Mouse (Mus musculus): ENCODE data around the gene Tspan14. TPM values are rescaled to one million over a fixed set of nuclear protein-coding genes. Genes with fewer than 3 reads are reported as not detected.

Gene Tspan14
- polyA plus RNA-seq, 1 experiment from 2014 or later, result 92.5 TPM

DNA sequence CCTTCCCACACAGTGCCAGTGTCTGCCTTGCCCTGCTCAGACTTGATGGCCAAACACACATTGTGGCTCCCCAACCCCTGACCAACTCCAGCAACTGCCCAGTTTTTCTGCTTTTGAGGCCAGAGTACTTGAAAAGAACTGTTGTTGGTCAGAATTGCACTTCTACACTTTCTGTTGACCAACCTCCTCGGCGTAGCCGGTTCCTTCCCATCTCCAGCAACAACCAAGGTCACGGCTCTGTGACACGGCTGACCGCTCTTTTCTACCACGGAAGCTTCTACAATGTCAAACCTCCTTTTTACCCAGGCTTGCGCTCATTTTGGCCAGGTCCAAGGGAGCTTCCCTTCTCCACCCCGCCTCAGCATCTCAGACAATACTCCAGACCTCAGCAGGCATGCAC is 34.4 kb downstream of the Tspan14 start:
- DNase-seq (ENCODE audit: low spot score) (no peak), ATAC-seq (replicated peaks; ENCODE audit: insufficient number of reproducible peaks, low FRiP score, low TSS enrichment, low read depth) (no peak)
- no peaks in the 10 kb centered on the region for H3K36me3 ChIP-seq (replicated peaks; ENCODE audit: control insufficient read depth, insufficient read depth, low read depth, low read length)
- H3K27ac ChIP-seq (replicated peaks; ENCODE audit: low read depth, low read length), result no peak overlapping the region
- H3K4me3 ChIP-seq (ENCODE audit: low read depth, low read length), result no peak overlapping the region
- H3K4me2 ChIP-seq (ENCODE audit: low read depth, low read length), result no peak overlapping the region
- 86% methylated on average over 9 of the region's 9 CpGs for WGBS
- no peaks in the 10 kb centered on the region for H3K27me3 ChIP-seq (ENCODE audit: control insufficient read depth, insufficient read depth, low read length)
- no peak overlapping the region for H3K9ac ChIP-seq (replicated peaks; ENCODE audit: low read length)
- no peaks in the 10 kb centered on the region for H3K9me3 ChIP-seq (replicated peaks; ENCODE audit: control insufficient read depth, low read length)
- no peaks in the 10 kb centered on the region for H3K4me1 ChIP-seq (ENCODE audit: control insufficient read depth, insufficient read depth, low read length)

DNA sequence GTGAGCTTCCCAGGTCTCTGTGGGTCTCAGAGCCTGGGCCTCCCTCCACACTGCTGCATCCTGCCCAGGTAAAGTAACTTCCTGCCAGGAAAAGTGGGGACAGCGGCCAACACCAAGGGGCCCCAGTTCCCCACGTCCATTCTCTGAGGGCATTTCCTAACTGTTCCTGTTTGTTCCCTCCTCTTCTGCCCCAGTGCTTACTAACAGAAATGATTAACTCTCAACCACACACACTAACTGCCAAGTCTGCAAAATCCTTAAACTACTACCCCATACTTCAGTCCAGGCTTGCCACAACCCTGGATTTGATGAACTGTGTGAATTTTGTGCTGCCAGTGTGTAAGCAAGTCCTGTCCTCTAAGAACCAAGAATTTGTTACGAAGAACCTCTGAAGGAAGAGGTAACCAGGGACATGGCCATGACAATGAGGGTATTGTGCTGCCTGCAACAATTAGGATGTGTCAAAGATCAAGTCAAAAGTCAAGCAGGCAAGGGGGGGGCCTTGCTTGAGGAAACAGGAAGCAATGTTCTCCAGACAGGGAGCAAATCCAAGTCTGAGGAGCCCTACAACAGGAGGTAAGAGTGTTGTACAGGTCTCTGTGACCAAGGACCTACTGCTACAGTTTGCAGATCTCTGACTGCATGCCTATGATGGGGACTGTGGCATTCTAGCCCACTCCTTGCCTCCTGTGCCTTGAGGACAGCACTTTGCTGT is 35.3 kb downstream of the Tspan14 start:
- DNase-seq (ENCODE audit: low spot score) (no peak), ATAC-seq (replicated peaks; ENCODE audit: insufficient number of reproducible peaks, low FRiP score, low TSS enrichment, low read depth) (no peak)
- Histone ChIP-seq H3K4me3 (ENCODE audit: low read depth, low read length) (no peak overlapping the region), H3K9ac (replicated peaks; ENCODE audit: low read length) (no peak overlapping the region), H3K27me3 (ENCODE audit: control insufficient read depth, insufficient read depth, low read length) (no peaks in the 10 kb centered on the region), H3K4me1 (ENCODE audit: control insufficient read depth, insufficient read depth, low read length) (no peaks in the 10 kb centered on the region), H3K27ac (replicated peaks; ENCODE audit: low read depth, low read length) (no peak overlapping the region), H3K4me2 (ENCODE audit: low read depth, low read length) (no peak overlapping the region), H3K36me3 (replicated peaks; ENCODE audit: control insufficient read depth, insufficient read depth, low read depth, low read length) (no peaks in the 10 kb centered on the region), H3K9me3 (replicated peaks; ENCODE audit: control insufficient read depth, low read length) (no peaks in the 10 kb centered on the region)
- WGBS, result 37% methylated on average over 3 of the region's 3 CpGs

DNA sequence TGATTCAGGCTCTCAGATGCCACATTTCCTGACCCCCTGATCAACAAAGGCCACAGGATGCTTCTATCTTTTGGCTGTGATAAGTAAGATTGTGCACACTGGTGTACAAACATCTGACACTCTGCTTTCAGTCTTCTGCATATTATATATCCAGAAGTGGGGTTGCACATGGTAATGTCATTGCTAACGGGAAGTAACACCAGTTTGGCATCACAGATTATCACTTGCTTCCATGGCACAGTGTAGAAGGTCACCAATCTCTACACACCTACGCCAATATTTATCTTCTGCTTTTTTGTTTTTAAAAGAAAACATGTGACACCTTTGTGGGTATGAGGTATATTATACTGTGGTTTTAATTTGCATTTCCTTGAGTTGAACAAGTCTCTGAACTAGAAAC is 36.7 kb downstream of the Tspan14 start:
- ATAC-seq (replicated peaks; ENCODE audit: insufficient number of reproducible peaks, low FRiP score, low TSS enrichment, low read depth) (no peak), DNase-seq (ENCODE audit: low spot score) (no peak)
- no peak overlapping the region for H3K4me2 ChIP-seq (ENCODE audit: low read depth, low read length)
- WGBS, result 92% methylated on average over 2 of the region's 2 CpGs
- H3K4me3 ChIP-seq (ENCODE audit: low read depth, low read length), result no peak overlapping the region
- no peak overlapping the region for H3K27ac ChIP-seq (replicated peaks; ENCODE audit: low read depth, low read length)
- H3K9ac ChIP-seq (replicated peaks; ENCODE audit: low read length), result no peak overlapping the region
- H3K9me3 ChIP-seq (replicated peaks; ENCODE audit: control insufficient read depth, low read length), result no peaks in the 10 kb centered on the region
- H3K27me3 ChIP-seq (ENCODE audit: control insufficient read depth, insufficient read depth, low read length), result no peaks in the 10 kb centered on the region
- no peaks in the 10 kb centered on the region for H3K4me1 ChIP-seq (ENCODE audit: control insufficient read depth, insufficient read depth, low read length)
- no peaks in the 10 kb centered on the region for H3K36me3 ChIP-seq (replicated peaks; ENCODE audit: control insufficient read depth, insufficient read depth, low read depth, low read length)

DNA sequence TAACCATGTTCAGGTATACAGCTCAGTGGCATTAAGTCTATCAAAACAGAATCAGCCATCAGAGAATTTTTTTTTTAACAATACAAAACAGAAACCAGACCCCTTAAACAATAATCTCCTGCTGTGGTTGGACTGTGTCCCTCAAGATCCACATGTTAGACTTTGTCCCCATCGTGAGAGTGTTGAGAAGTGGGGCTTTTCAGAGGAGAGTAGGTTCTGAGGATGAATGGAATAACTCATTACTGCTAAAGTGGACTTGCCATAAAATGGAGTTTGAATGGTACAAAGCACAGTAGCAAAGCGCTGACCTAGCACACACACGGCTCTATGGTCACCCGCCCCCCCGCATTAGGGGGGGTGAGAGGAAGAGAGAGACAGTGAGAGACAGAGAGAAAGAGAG is 37.7 kb downstream of the Tspan14 start:
- Histone ChIP-seq H3K9me3 (replicated peaks; ENCODE audit: control insufficient read depth, low read length) (no peaks in the 10 kb centered on the region), H3K4me3 (ENCODE audit: low read depth, low read length) (no peak overlapping the region), H3K27ac (replicated peaks; ENCODE audit: low read depth, low read length) (no peak overlapping the region), H3K4me1 (ENCODE audit: control insufficient read depth, insufficient read depth, low read length) (no peaks in the 10 kb centered on the region), H3K36me3 (replicated peaks; ENCODE audit: control insufficient read depth, insufficient read depth, low read depth, low read length) (no peaks in the 10 kb centered on the region), H3K4me2 (ENCODE audit: low read depth, low read length) (no peak overlapping the region), H3K9ac (replicated peaks; ENCODE audit: low read length) (no peak overlapping the region), H3K27me3 (ENCODE audit: control insufficient read depth, insufficient read depth, low read length) (no peaks in the 10 kb centered on the region)
- DNase-seq (ENCODE audit: low spot score), result no peak
- ATAC-seq (replicated peaks; ENCODE audit: insufficient number of reproducible peaks, low FRiP score, low TSS enrichment, low read depth), result no peak
- WGBS, result 71% methylated on average over 5 of the region's 5 CpGs

DNA sequence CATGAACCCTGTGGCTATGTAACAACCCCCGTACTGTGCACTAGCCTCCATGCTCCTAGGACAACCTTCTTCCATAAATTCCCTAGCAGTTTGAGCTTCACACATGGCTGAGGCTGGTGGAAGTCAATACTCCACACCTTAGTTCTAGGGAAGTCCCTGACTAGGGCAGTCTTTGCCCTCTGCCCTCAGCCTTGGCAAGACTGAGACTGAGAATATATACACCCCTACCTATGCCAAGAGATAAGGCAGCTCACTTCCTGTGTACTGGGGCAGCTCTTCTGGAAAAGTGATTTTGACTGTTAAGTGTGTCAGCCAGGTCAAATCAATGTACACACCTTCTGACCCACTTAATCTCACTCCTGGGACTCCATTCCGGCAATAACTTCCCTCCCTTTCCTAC is 39.6 kb downstream of the Tspan14 start:
- Histone ChIP-seq H3K27me3 (ENCODE audit: control insufficient read depth, insufficient read depth, low read length) (no peaks in the 10 kb centered on the region), H3K9me3 (replicated peaks; ENCODE audit: control insufficient read depth, low read length) (no peaks in the 10 kb centered on the region), H3K36me3 (replicated peaks; ENCODE audit: control insufficient read depth, insufficient read depth, low read depth, low read length) (no peaks in the 10 kb centered on the region; the same call in 1 of the 2 replicates), H3K4me2 (ENCODE audit: low read depth, low read length) (no peak overlapping the region), H3K27ac (replicated peaks; ENCODE audit: low read depth, low read length) (no peak overlapping the region), H3K4me1 (ENCODE audit: control insufficient read depth, insufficient read depth, low read length) (no peaks in the 10 kb centered on the region), H3K4me3 (ENCODE audit: low read depth, low read length) (no peak overlapping the region), H3K9ac (replicated peaks; ENCODE audit: low read length) (no peak overlapping the region)
- ATAC-seq (replicated peaks; ENCODE audit: insufficient number of reproducible peaks, low FRiP score, low TSS enrichment, low read depth) (no peak; the same call in 1 of the 2 replicates), DNase-seq (ENCODE audit: low spot score) (no peak)
- WGBS, result 79% methylated on average over 2 of the region's 2 CpGs

DNA sequence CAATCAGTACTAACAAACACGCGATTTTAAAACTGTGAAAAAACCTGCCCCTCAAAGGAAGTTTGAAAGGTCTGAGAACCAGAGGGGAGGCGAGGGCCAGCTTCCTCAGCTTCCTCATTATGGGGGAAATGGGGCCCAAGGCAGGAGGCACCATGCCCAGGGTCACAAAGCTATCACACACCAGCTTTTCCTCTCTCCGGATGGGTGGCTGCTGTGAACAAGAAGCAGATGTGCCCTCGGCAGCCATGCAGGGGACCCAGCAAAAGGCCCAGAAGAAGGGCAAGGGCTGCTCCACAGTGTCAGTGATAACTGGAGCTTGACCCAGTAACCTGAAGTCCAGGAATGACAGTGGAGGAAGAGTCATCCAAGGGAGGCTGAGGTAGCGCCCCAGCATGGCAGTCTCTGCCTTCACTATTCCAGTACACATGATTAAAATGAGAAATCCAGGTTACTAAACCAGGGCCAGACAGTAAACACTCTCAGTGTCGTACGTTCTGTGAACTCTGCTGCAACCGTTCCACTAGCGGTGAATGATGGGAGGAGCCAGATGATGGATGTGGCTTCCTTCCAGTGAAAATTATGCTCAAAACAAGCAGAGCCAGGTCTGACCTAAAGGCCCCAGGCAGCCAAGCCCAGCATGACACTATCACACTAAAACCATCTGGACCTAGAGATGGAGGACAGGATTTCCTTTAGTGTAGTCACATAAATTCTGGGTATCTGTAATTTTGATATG is 42.1 kb downstream of the Tspan14 start:
- Histone ChIP-seq H3K4me1 (ENCODE audit: control insufficient read depth, insufficient read depth, low read length) (no peaks in the 10 kb centered on the region), H3K4me2 (ENCODE audit: low read depth, low read length) (no peak overlapping the region), H3K27ac (replicated peaks; ENCODE audit: low read depth, low read length) (no peak overlapping the region), H3K9me3 (replicated peaks; ENCODE audit: control insufficient read depth, low read length) (no peaks in the 10 kb centered on the region), H3K27me3 (ENCODE audit: control insufficient read depth, insufficient read depth, low read length) (no peaks in the 10 kb centered on the region), H3K4me3 (ENCODE audit: low read depth, low read length) (no peak overlapping the region), H3K9ac (replicated peaks; ENCODE audit: low read length) (no peak overlapping the region), H3K36me3 (replicated peaks; ENCODE audit: control insufficient read depth, insufficient read depth, low read depth, low read length) (no peaks in the 10 kb centered on the region; the same call in 1 of the 2 replicates)
- WGBS, result 42% methylated on average over 10 of the region's 10 CpGs
- peak; percentile 28 for DNase-seq (ENCODE audit: low spot score)
- ATAC-seq (replicated peaks; ENCODE audit: insufficient number of reproducible peaks, low FRiP score, low TSS enrichment, low read depth), result no peak

DNA sequence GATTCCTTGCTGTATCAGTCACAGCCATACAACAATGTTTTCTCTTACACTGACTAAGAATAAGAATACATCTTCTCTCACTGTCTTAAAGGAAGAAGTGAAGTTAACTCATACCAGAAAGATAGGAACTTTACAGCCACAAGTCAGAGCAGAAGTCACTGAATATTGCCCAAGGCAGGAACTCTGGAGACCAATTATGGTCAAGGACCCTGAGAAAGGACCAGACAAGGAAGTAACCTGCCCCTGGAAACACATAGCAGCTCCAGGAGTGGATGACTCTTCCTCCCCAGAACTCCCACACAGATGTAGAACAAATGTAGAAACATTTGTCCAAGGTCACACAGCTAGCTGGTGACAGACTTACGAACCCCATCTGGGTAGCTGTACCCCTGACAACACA is 45.4 kb downstream of the Tspan14 start:
- H3K4me1 ChIP-seq (ENCODE audit: control insufficient read depth, insufficient read depth, low read length), result no peaks in the 10 kb centered on the region
- no peak overlapping the region for H3K9ac ChIP-seq (replicated peaks; ENCODE audit: low read length)
- H3K4me2 ChIP-seq (ENCODE audit: low read depth, low read length), result no peak overlapping the region
- no peak overlapping the region for H3K27ac ChIP-seq (replicated peaks; ENCODE audit: low read depth, low read length)
- H3K36me3 ChIP-seq (replicated peaks; ENCODE audit: control insufficient read depth, insufficient read depth, low read depth, low read length), result no peaks in the 10 kb centered on the region; the same call in 1 of the 2 replicates
- no peak overlapping the region for H3K4me3 ChIP-seq (ENCODE audit: low read depth, low read length)
- DNase-seq (ENCODE audit: low spot score), result no peak
- no peak for ATAC-seq (replicated peaks; ENCODE audit: insufficient number of reproducible peaks, low FRiP score, low TSS enrichment, low read depth)
- H3K27me3 ChIP-seq (ENCODE audit: control insufficient read depth, insufficient read depth, low read length), result no peaks in the 10 kb centered on the region
- no peaks in the 10 kb centered on the region for H3K9me3 ChIP-seq (replicated peaks; ENCODE audit: control insufficient read depth, low read length)
- whole genome bisulfite sequencing, result 89% methylated on average over 1 of the region's 1 CpGs

DNA sequence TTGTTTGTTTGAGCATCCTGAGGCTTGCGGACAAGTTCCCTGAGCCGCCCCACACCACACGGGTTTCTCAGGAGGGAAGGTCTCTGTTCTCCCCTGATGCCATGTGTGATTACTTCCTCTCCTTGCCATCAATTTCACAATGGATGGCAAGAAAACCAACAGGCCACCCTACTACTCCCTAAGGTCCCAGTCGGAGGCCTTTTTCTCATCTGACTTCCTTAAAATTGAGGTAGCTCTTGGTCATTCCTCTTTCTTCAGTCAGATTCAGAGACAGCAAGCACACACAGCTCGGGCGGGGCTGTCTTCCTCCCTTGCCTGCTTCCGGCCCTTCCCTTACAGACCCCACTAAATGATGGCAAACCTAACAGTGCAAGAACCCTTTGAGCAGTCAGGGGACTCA is 47.1 kb downstream of the Tspan14 start:
- ATAC-seq (replicated peaks; ENCODE audit: insufficient number of reproducible peaks, low FRiP score, low TSS enrichment, low read depth) (no peak), DNase-seq (ENCODE audit: low spot score) (no peak)
- Histone ChIP-seq H3K9me3 (replicated peaks; ENCODE audit: control insufficient read depth, low read length) (no peaks in the 10 kb centered on the region), H3K36me3 (replicated peaks; ENCODE audit: control insufficient read depth, insufficient read depth, low read depth, low read length) (no peaks in the 10 kb centered on the region; the same call in 1 of the 2 replicates), H3K27ac (replicated peaks; ENCODE audit: low read depth, low read length) (no peak overlapping the region), H3K9ac (replicated peaks; ENCODE audit: low read length) (no peak overlapping the region), H3K4me1 (ENCODE audit: control insufficient read depth, insufficient read depth, low read length) (no peaks in the 10 kb centered on the region), H3K4me3 (ENCODE audit: low read depth, low read length) (no peak overlapping the region), H3K27me3 (ENCODE audit: control insufficient read depth, insufficient read depth, low read length) (no peaks in the 10 kb centered on the region), H3K4me2 (ENCODE audit: low read depth, low read length) (no peak overlapping the region)
- 88% methylated on average over 7 of the region's 7 CpGs for WGBS
